Comparison of ENCODE assay signal across 6 mouse cellular contexts in the genomic region with DNA sequence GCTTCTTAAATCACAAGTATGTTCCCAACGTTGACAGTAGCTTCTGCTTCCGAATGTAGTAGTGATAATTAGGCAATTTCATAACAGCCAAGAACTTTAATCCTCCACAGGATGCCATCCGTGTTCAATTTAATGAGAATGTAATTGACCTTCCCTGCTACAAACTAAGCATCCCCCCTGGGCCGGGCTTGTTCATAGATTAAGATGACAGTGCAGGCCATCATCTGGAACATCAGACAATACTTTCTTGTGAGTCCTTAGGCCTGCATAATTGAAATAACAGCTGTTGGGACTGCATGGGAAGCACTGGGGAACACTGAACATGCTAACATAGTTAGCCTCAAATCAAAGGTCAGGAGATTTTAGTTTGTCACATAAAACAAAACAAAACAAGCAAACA.
DNase-seq lines count a peak whose midpoint lies in the region; ATAC-seq lines count a peak whose summit lies in the region.
"Not testable (repeated sequence)": the region's sequence is repeated elsewhere in the genome, so short reads cannot be mapped to it uniquely, and the experiment has no call there.

No protein-coding gene starts in this region.

- H3K79me2 ChIP-seq in macrophage (ENCODE audit: inconsistent target), result not testable (repeated sequence)

- not testable (repeated sequence) for H3K4me2 ChIP-seq in forebrain, embryonic 14.5 days (ENCODE audit: low read length); midbrain, embryonic 11.5 days; midbrain, embryonic 14.5 days (ENCODE audit: low read length)

- H3K9me3 ChIP-seq in forebrain, embryonic 14.5 days (replicated peaks; ENCODE audit: control insufficient read depth, low read length); midbrain, embryonic 11.5 days (ENCODE audit: control insufficient read depth, low read length); midbrain, embryonic 14.5 days (ENCODE audit: control insufficient read depth, low read length): not testable (repeated sequence)

- ATAC-seq in forebrain, embryonic 14.5 days; midbrain, embryonic 11.5 days (ENCODE audit: low FRiP score); midbrain, embryonic 14.5 days (ENCODE audit: low FRiP score, low TSS enrichment): not testable (repeated sequence)

- not testable (repeated sequence) for H3K27me3 ChIP-seq in forebrain, embryonic 14.5 days (replicated peaks; ENCODE audit: control insufficient read depth, insufficient read depth, low read length); midbrain, embryonic 11.5 days (ENCODE audit: control insufficient read depth, insufficient read depth, low read length); midbrain, embryonic 14.5 days (ENCODE audit: control insufficient read depth, insufficient read depth, low read length)

- H3K4me1 ChIP-seq in forebrain, embryonic 14.5 days (ENCODE audit: control insufficient read depth, insufficient read depth, low read length); midbrain, embryonic 11.5 days (ENCODE audit: control insufficient read depth, insufficient read depth, low read length); midbrain, embryonic 14.5 days (ENCODE audit: control insufficient read depth, insufficient read depth, low read length): not testable (repeated sequence)

- not testable (repeated sequence) for H3K4me3 ChIP-seq in forebrain, embryonic 14.5 days (ENCODE audit: low read depth, low read length); macrophage (ENCODE audit: inconsistent target); midbrain, embryonic 11.5 days (ENCODE audit: low read depth, low read length); midbrain, embryonic 14.5 days (replicated peaks; ENCODE audit: low read depth, low read length)

- peak; percentile 1 for DNase-seq in embryo, embryonic 10.5 days (ENCODE audit: low spot score)
- DNase-seq in forebrain, embryonic 14.5 days (ENCODE audit: low spot score), result peak; percentile 1
- not testable (repeated sequence) for DNase-seq in midbrain, embryonic 11.5 days (ENCODE audit: low spot score, missing footprints)
- DNase-seq in midbrain, embryonic 14.5 days, result peak; percentile 2
- peak; percentile 64 for DNase-seq in retina, postnatal 1 day

- H3K27ac ChIP-seq in forebrain, embryonic 14.5 days (ENCODE audit: low read depth, low read length); midbrain, embryonic 14.5 days (replicated peaks; ENCODE audit: low read depth, low read length): not testable (repeated sequence)
- H3K27ac ChIP-seq in macrophage, result peak overlapping the region; percentile 73; the same call in 1 of the 2 replicates
- peak overlapping the region; percentile 9; the same call in 1 of the 2 replicates for H3K27ac ChIP-seq in midbrain, embryonic 11.5 days (ENCODE audit: low read depth, low read length)

- 15% methylated on average over 4 of the region's 4 CpGs for WGBS in forebrain, embryonic 14.5 days
- WGBS in macrophage (ENCODE audit: missing documents), result 83% methylated on average over 3 of the region's 4 CpGs
- 47% methylated on average over 4 of the region's 4 CpGs for WGBS in midbrain, embryonic 11.5 days
- WGBS in midbrain, embryonic 14.5 days, result 18% methylated on average over 4 of the region's 4 CpGs

- not testable (repeated sequence) for H3K9ac ChIP-seq in forebrain, embryonic 14.5 days (ENCODE audit: low read length); midbrain, embryonic 11.5 days (ENCODE audit: low read length); midbrain, embryonic 14.5 days (replicated peaks; ENCODE audit: low read length)

- H3K36me3 ChIP-seq in forebrain, embryonic 14.5 days (ENCODE audit: control insufficient read depth, insufficient read depth, low read length); macrophage (ENCODE audit: inconsistent target); midbrain, embryonic 11.5 days (ENCODE audit: control insufficient read depth, insufficient read depth, low read length); midbrain, embryonic 14.5 days (ENCODE audit: control insufficient read depth, insufficient read depth, low read length): not testable (repeated sequence)
